Mouse (Mus musculus) hindbrain, embryonic 13.5 days (tissue): Measurements from ENCODE around the gene Dach1. TPM values are rescaled to one million over a fixed set of nuclear protein-coding genes. Genes with fewer than 3 reads are reported as not detected.
A peak's percentile ranks its signal among the peaks of the same experiment; 100 is the strongest.

Experiments
- ATAC-seq: fragments of 200-750 bp; cut with Nextera tagmentation; 2 replicates; pipeline ENCODE4 v1.8.0; 2017; ENCODE audit warnings: moderate TSS enrichment; ENCODE audit not compliant: low FRiP score
- H3K27ac ChIP-seq: fragments of 300-500 bp; sonication (generic); 2 replicates; pipeline ENCODE4 v1.5.1; 2015; ENCODE audit warnings: inconsistent platforms, mild to moderate bottlenecking, moderate library complexity
- H3K27me3 ChIP-seq: fragments of 300-500 bp; sonication (generic); 2 replicates; pipeline ENCODE4 v1.6.1; 2015; ENCODE audit warnings: mild to moderate bottlenecking, inconsistent platforms
- H3K36me3 ChIP-seq: fragments of 300-500 bp; sonication (generic); 2 replicates; pipeline ENCODE4 v1.6.1; 2015; ENCODE audit warnings: mild to moderate bottlenecking, inconsistent platforms
- H3K4me1 ChIP-seq: fragments of 300-500 bp; sonication (generic); replicated peaks from 2 replicates; pipeline ENCODE4 v1.6.1; 2015; ENCODE audit warnings: inconsistent platforms
- H3K4me2 ChIP-seq: fragments of 300-500 bp; sonication (generic); 2 replicates; pipeline ENCODE4 v1.6.1; 2015; ENCODE audit warnings: inconsistent platforms, mild to moderate bottlenecking, moderate library complexity
- H3K4me3 ChIP-seq: fragments of 300-500 bp; sonication (generic); 2 replicates; pipeline ENCODE4 v1.5.1; 2015; ENCODE audit warnings: mild to moderate bottlenecking, inconsistent platforms
- H3K9ac ChIP-seq: fragments of 300-500 bp; sonication (generic); 2 replicates; pipeline ENCODE4 v1.6.1; 2015; ENCODE audit warnings: mild to moderate bottlenecking, inconsistent platforms
- H3K9me3 ChIP-seq: fragments of 300-500 bp; sonication (generic); 2 replicates; pipeline ENCODE4 v1.6.1; 2016; ENCODE audit warnings: inconsistent platforms
- WGBS: fragments of 180-500 bp; shearing (Covaris S2); methylation state at CpG from one replicate; pipeline ENCODE4 v1.1.7; 2015; 5-methylcytosine and 5-hydroxymethylcytosine counted together
- polyA plus RNA-seq: library from polyadenylated mRNA; unstranded; fragments of >200 nt; fragmentation: Nextera tagmentation; extraction: Ambion mirVana; gene quantifications from 2 replicates; pipeline ENCODE4 v1.2.1, GENCODE M21; 2015

The Dach1 gene
- polyA plus RNA-seq, 1 experiment from 2014 or later, result 20.5 TPM

DNA sequence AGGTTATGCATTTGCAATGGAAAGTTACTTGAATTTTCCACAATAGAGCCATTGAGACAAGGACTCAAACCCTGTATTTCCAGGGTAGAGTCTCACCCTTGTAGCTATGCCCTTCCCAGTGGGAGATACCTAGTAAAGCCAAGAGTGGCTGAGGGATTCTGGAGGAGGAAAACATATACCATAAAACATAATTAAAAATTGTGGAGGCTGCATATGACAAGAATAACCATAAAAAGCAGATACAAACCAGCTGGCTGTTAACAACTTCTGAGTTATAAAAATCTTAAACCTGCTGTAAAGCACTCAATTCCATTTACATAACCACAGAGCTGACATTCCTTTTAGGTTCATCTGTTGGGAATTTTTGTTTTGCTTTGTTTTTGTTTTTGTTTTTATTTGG is 171.0 kb downstream of the Dach1 start:
- no peak overlapping the region for H3K4me3 ChIP-seq

DNA sequence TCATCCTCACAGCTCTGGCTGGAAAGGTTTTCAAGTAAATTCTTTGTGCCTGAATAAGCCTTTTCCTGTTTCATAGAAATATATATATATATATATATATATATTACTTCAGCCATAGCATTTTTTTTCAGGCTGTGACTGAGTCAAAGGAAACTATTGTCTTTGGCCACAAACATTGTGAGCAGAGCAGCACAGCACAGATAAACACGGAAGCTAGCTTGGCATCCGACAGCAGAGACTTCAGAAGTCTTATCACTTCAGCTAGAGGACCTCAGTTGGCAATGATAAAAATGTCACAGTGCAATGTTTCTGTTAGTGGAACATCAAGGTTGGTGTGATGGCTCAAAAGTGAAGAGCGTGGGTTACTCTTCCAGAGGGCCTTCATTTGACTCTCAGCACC is 186.3 kb downstream of the Dach1 start:
- Histone ChIP-seq H3K9me3 (no peaks in the 10 kb centered on the region), H3K4me1 (no peaks in the 10 kb centered on the region), H3K27ac (no peak overlapping the region), H3K9ac (no peak overlapping the region), H3K4me3 (no peak overlapping the region), H3K36me3 (no peaks in the 10 kb centered on the region), H3K4me2 (no peak overlapping the region), H3K27me3 (no peaks in the 10 kb centered on the region)
- no peak for ATAC-seq
- WGBS, result 79% methylated on average over 3 of the region's 3 CpGs

More for the DNA sequence above, 171.0 kb downstream of the Dach1 start:
- Histone ChIP-seq H3K36me3 (no peaks in the 10 kb centered on the region), H3K9ac (no peak overlapping the region), H3K4me2 (no peak overlapping the region), H3K27ac (no peak overlapping the region), H3K27me3 (no peaks in the 10 kb centered on the region), H3K9me3 (no peaks in the 10 kb centered on the region), H3K4me1 (no peaks in the 10 kb centered on the region)
- ATAC-seq, result no peak

- no peak overlapping the region for H3K4me3 ChIP-seq
- WGBS, result 83% methylated on average over 6 of the region's 6 CpGs
- no peaks in the 10 kb centered on the region for H3K4me1 ChIP-seq
- H3K36me3 ChIP-seq, result no peaks in the 10 kb centered on the region
- H3K9me3 ChIP-seq, result no peaks in the 10 kb centered on the region
- ATAC-seq, result no peak
- H3K27me3 ChIP-seq, result no peaks in the 10 kb centered on the region
- no peak overlapping the region for H3K4me2 ChIP-seq
- no peak overlapping the region for H3K9ac ChIP-seq
- H3K27ac ChIP-seq, result no peak overlapping the region
These were observed 186.9 kb downstream of the Dach1 start for GRCm38 (mm10) chr14:97982676-97983075.

DNA sequence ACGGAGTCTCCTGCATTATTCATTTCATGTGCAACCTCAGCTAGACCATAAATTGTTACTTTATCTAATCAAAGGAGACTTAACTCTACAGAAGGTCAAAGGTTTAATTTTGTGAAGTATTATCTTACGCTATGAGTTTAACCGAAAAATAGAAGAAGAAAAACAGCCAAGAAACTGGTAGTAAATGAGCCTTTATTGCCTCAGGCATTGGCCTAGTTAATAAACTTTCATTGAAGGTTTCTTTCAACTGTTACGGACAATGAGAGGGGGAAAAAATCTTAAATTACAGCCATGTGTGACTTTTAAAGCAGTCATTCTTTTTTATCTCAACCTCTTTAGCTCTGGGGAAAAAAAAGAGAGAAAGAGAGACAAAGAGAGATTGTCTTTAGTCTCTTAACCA is 188.7 kb downstream of the Dach1 start:
- H3K4me2 ChIP-seq, result no peak overlapping the region
- 31% methylated on average over 4 of the region's 4 CpGs for WGBS
- H3K27me3 ChIP-seq, result no peaks in the 10 kb centered on the region
- no peak overlapping the region for H3K9ac ChIP-seq
- no peak overlapping the region for H3K27ac ChIP-seq
- no peak overlapping the region for H3K4me3 ChIP-seq
- no peaks in the 10 kb centered on the region for H3K9me3 ChIP-seq
- H3K4me1 ChIP-seq, result peaks cover 3% of the 10 kb centered on the region; the same call in 1 of the 2 replicates
- H3K36me3 ChIP-seq, result no peaks in the 10 kb centered on the region
- ATAC-seq, result no peak

GRCm38 (mm10) chr14:97976091-97976490 is 193.5 kb downstream of the Dach1 start:
- WGBS, result 6% methylated on average over 1 of the region's 1 CpGs
- H3K4me2 ChIP-seq, result no peak overlapping the region

GRCm38 (mm10) chr14:97975447-97975846 is 194.1 kb downstream of the Dach1 start:
- no peak overlapping the region for H3K4me3 ChIP-seq
- no peaks in the 10 kb centered on the region for H3K27me3 ChIP-seq
- H3K9ac ChIP-seq, result no peak overlapping the region
- H3K4me2 ChIP-seq, result no peak overlapping the region
- H3K4me1 ChIP-seq, result peaks cover 7% of the 10 kb centered on the region
- no peak for ATAC-seq
- H3K27ac ChIP-seq, result peak overlapping the region; percentile 30; the same call in 1 of the 2 replicates
- H3K36me3 ChIP-seq, result no peaks in the 10 kb centered on the region
- H3K9me3 ChIP-seq, result no peaks in the 10 kb centered on the region
- WGBS, result 40% methylated on average over 7 of the region's 7 CpGs

More at GRCm38 (mm10) chr14:97976091-97976490, 193.5 kb downstream of the Dach1 start:
- no peak overlapping the region for H3K4me3 ChIP-seq
- no peak overlapping the region for H3K27ac ChIP-seq
- peaks cover 7% of the 10 kb centered on the region for H3K4me1 ChIP-seq
- ATAC-seq, result no peak
- H3K27me3 ChIP-seq, result no peaks in the 10 kb centered on the region
- H3K9ac ChIP-seq, result no peak overlapping the region
- no peaks in the 10 kb centered on the region for H3K9me3 ChIP-seq
- no peaks in the 10 kb centered on the region for H3K36me3 ChIP-seq

DNA sequence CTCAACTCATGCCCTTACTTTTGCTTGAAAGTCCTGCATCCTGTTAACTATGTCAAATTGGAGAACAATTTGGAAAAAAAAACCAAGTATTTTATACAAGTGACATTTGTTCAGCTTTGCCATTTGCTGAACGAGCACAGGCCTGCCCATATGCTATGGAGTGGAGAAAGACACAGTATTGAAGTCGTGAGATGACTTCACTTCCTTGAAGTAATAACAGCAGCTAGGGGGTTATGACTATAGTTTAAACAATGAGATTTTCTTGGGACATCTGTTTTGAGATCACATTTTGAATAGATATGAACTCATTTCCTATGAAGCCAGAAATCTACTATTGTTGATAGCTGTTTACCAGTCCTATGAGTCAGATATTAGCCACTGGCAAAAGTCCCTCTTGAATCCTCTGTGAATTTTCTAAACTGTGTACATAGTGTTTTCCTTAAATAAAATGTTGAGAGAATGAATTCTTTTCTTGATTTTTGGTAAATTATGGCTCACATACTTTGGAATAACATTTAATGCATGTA is 205.0 kb downstream of the Dach1 start:
- 57% methylated on average over 2 of the region's 2 CpGs for WGBS
- Histone ChIP-seq H3K9me3 (no peaks in the 10 kb centered on the region), H3K27me3 (no peaks in the 10 kb centered on the region), H3K4me1 (peaks cover 21% of the 10 kb centered on the region), H3K27ac (peak overlapping the region; percentile 20), H3K4me2 (no peak overlapping the region), H3K36me3 (no peaks in the 10 kb centered on the region), H3K4me3 (no peak overlapping the region), H3K9ac (no peak overlapping the region)
- ATAC-seq, result no peak

DNA sequence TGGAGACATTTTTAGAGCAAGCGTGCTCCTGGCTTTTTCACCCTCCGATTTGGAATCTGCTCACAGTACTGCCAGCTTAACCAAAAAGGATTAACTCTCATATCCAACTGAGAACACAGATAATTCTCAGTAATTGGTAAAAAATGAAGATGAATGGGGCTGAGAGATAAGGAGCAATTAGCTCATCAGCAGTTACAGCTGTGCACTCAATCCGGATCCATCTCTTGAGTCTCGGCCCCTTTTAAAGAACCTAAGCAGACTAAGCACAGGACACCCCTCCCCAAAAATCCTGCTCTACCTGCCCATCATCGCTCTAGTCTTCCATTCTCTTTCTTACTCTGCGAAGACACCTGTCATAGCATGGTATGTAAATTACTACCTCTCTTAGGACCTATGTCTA is 205.9 kb downstream of the Dach1 start:
- H3K9me3 ChIP-seq, result no peaks in the 10 kb centered on the region
- peak; percentile 73 for ATAC-seq
- H3K27me3 ChIP-seq, result no peaks in the 10 kb centered on the region
- no peaks in the 10 kb centered on the region for H3K36me3 ChIP-seq
- peak overlapping the region; percentile 69; the same call in 1 of the 2 replicates for H3K27ac ChIP-seq
- H3K9ac ChIP-seq, result no peak overlapping the region
- 55% methylated on average over 6 of the region's 6 CpGs for WGBS
- no peak overlapping the region for H3K4me3 ChIP-seq
- peaks cover 21% of the 10 kb centered on the region for H3K4me1 ChIP-seq
- H3K4me2 ChIP-seq, result no peak overlapping the region

DNA sequence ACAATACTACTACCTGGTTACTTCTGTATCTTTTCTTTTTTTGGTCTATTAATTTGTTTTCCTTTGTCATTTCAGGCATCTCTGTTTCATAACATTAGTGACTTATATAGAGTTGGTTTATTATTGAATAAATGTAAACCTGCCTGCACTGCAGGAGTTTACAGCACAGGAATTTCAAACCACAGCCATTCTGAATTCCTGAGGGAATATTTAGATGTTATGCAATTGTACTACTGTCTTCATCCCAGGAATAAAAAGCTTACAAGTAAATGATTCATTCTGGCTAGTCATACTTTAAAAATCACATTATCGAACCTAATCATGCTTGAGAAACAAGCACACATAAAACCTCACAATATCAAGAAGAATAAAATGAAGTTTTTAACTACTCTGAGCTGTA is 213.2 kb downstream of the Dach1 start:
- no peaks in the 10 kb centered on the region for H3K36me3 ChIP-seq
- no peak for ATAC-seq
- WGBS, result 84% methylated on average over 1 of the region's 1 CpGs
- H3K27ac ChIP-seq, result no peak overlapping the region
- H3K9me3 ChIP-seq, result no peaks in the 10 kb centered on the region
- H3K4me1 ChIP-seq, result peaks cover 15% of the 10 kb centered on the region
- H3K9ac ChIP-seq, result no peak overlapping the region
- H3K4me2 ChIP-seq, result no peak overlapping the region
- H3K27me3 ChIP-seq, result no peaks in the 10 kb centered on the region
- no peak overlapping the region for H3K4me3 ChIP-seq

- H3K27ac ChIP-seq, result no peak overlapping the region
- H3K9me3 ChIP-seq, result no peaks in the 10 kb centered on the region
- H3K4me1 ChIP-seq, result no peaks in the 10 kb centered on the region
- 29% methylated on average over 2 of the region's 2 CpGs for WGBS
- no peak for ATAC-seq
- no peaks in the 10 kb centered on the region for H3K27me3 ChIP-seq
- no peak overlapping the region for H3K4me2 ChIP-seq
- H3K9ac ChIP-seq, result no peak overlapping the region
- H3K36me3 ChIP-seq, result no peaks in the 10 kb centered on the region
- no peak overlapping the region for H3K4me3 ChIP-seq
These were observed 224.1 kb downstream of the Dach1 start for GRCm38 (mm10) chr14:97945471-97945870.

GRCm38 (mm10) chr14:97944643-97945268 is 224.8 kb downstream of the Dach1 start:
- ATAC-seq, result no peak
- Histone ChIP-seq H3K4me3 (no peak overlapping the region), H3K27me3 (no peaks in the 10 kb centered on the region), H3K9ac (no peak overlapping the region), H3K4me1 (no peaks in the 10 kb centered on the region), H3K9me3 (no peaks in the 10 kb centered on the region), H3K4me2 (peak overlapping the region; percentile 23; the same call in 1 of the 2 replicates), H3K36me3 (no peaks in the 10 kb centered on the region), H3K27ac (peak overlapping the region; percentile 42; the same call in 1 of the 2 replicates)
- 30% methylated on average over 9 of the region's 9 CpGs for WGBS

GRCm38 (mm10) chr14:97942361-97942760 is 227.2 kb downstream of the Dach1 start:
- Histone ChIP-seq H3K9ac (no peak overlapping the region), H3K27ac (no peak overlapping the region), H3K36me3 (no peaks in the 10 kb centered on the region), H3K4me2 (no peak overlapping the region), H3K4me1 (no peaks in the 10 kb centered on the region), H3K9me3 (no peaks in the 10 kb centered on the region), H3K4me3 (no peak overlapping the region), H3K27me3 (no peaks in the 10 kb centered on the region)
- WGBS, result 91% methylated on average over 2 of the region's 2 CpGs
- ATAC-seq, result no peak

DNA sequence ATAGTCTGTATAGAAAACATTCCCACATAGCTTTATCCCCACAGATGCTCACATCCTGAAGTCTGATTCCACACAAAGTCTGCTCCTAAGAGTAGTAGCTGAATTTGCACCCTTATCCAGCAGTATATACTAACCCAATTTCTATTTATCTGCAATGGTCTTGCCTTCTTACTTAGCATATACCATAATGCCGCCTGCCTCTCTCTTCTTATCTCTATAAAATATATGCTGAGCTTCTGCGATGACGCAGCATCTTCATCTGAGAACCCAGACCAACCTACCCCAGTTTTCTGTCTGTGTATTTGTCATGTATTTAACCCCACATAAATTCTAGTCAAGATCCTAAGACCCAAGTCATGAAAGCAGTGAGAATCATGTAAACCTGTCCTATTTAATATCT is 272.9 kb downstream of the Dach1 start:
- no peak overlapping the region for H3K27ac ChIP-seq
- no peaks in the 10 kb centered on the region for H3K9me3 ChIP-seq
- H3K9ac ChIP-seq, result no peak overlapping the region
- no peak overlapping the region for H3K4me2 ChIP-seq
- 98% methylated on average over 3 of the region's 3 CpGs for WGBS
- no peak overlapping the region for H3K4me3 ChIP-seq
- 0 out of 2 replicates have a peak, but pooled peaks cover 4% of the 10 kb centered on the region for H3K4me1 ChIP-seq
- H3K36me3 ChIP-seq, result no peaks in the 10 kb centered on the region
- no peak for ATAC-seq
- no peaks in the 10 kb centered on the region for H3K27me3 ChIP-seq
